Mouse (Mus musculus): ENCODE data around the gene Nfatc2. TPM values are rescaled to one million over a fixed set of nuclear protein-coding genes. Genes with fewer than 3 reads are reported as not detected.

Gene Nfatc2
- polyA plus RNA-seq, 1 experiment from 2014 or later: 1.7 TPM

DNA sequence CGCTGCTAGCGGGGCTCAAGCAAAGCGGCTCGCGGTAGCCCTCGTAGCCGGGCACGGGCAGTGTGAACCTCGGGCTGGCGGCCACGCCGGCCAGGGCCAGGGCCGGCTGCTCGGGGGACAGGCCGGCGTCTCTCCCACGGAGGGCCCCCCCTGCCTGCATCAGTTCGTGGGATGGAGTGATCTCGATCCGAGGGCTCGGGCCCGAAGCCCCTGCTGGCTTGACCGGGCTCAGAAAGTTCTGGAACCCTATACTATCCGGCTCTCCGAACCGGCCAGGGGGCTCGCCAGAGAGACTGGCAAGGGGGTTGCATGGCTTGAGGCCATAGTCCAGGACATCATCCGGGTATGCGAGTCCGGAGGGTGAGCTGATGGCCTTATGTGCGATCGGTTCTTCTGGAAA, 30.2 kb downstream of the Nfatc2 start:
- Histone ChIP-seq H3K27me3 (no peaks in the 10 kb centered on the region), H3K4me1 (replicated peaks) (no peaks in the 10 kb centered on the region), H3K36me3 (no peaks in the 10 kb centered on the region), H3K27ac (no peak overlapping the region), H3K4me2 (replicated peaks) (no peak overlapping the region), H3K9ac (replicated peaks) (no peak overlapping the region), H3K9me3 (no peaks in the 10 kb centered on the region), H3K4me3 (replicated peaks) (no peak overlapping the region)
- WGBS: 95% methylated on average over 32 of the region's 32 CpGs
- ATAC-seq: no peak

GRCm38 (mm10) chr2:168565538-168566253, 35.8 kb downstream of the Nfatc2 start:
- WGBS: 91% methylated on average over 19 of the region's 19 CpGs
- no peaks in the 10 kb centered on the region for H3K9me3 ChIP-seq
- ATAC-seq: no peak
- H3K36me3 ChIP-seq: no peaks in the 10 kb centered on the region
- H3K4me2 ChIP-seq (replicated peaks): no peak overlapping the region
- H3K4me3 ChIP-seq (replicated peaks): no peak overlapping the region
- no peaks in the 10 kb centered on the region; the same call in 1 of the 2 replicates for H3K4me1 ChIP-seq (replicated peaks)
- H3K27me3 ChIP-seq: no peaks in the 10 kb centered on the region
- H3K27ac ChIP-seq: no peak overlapping the region
- H3K9ac ChIP-seq (replicated peaks): no peak overlapping the region

GRCm38 (mm10) chr2:168563184-168563583, 38.3 kb downstream of the Nfatc2 start:
- H3K4me2 ChIP-seq (replicated peaks): no peak overlapping the region
- H3K36me3 ChIP-seq: no peaks in the 10 kb centered on the region
- no peak overlapping the region for H3K27ac ChIP-seq
- no peaks in the 10 kb centered on the region for H3K27me3 ChIP-seq
- no peak overlapping the region for H3K9ac ChIP-seq (replicated peaks)
- no peak overlapping the region for H3K4me3 ChIP-seq (replicated peaks)
- H3K4me1 ChIP-seq (replicated peaks): no peaks in the 10 kb centered on the region; the same call in 1 of the 2 replicates
- H3K9me3 ChIP-seq: no peaks in the 10 kb centered on the region
- 37% methylated on average over 12 of the region's 12 CpGs for WGBS
- ATAC-seq: no peak

DNA sequence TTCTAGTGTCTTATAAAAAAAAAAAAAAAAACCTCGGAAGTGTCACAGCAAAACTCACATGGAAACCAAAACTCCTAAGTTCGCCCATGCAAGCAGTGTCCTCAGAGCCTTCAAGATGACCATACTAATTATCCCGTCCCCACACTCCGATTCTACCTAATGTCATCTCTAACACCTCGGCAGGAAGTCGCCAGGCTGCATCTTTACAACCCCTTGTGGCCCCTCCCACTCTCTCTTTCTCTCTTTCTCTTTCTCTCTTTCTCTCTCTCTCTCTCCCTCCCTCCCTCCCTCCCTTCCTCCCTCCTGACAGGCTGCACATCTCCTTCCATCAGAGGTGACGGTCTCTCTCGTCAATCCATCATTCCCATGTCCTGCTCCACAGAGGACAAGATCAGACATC, 44.4 kb downstream of the Nfatc2 start:
- no peaks in the 10 kb centered on the region for H3K9me3 ChIP-seq
- H3K9ac ChIP-seq (replicated peaks): no peak overlapping the region
- H3K4me1 ChIP-seq (replicated peaks): peaks cover 36% of the 10 kb centered on the region
- no peak overlapping the region for H3K27ac ChIP-seq
- H3K4me3 ChIP-seq (replicated peaks): no peak overlapping the region
- H3K4me2 ChIP-seq (replicated peaks): no peak overlapping the region
- ATAC-seq: no peak
- 70% methylated on average over 8 of the region's 8 CpGs for WGBS
- H3K27me3 ChIP-seq: no peaks in the 10 kb centered on the region
- no peaks in the 10 kb centered on the region for H3K36me3 ChIP-seq

DNA sequence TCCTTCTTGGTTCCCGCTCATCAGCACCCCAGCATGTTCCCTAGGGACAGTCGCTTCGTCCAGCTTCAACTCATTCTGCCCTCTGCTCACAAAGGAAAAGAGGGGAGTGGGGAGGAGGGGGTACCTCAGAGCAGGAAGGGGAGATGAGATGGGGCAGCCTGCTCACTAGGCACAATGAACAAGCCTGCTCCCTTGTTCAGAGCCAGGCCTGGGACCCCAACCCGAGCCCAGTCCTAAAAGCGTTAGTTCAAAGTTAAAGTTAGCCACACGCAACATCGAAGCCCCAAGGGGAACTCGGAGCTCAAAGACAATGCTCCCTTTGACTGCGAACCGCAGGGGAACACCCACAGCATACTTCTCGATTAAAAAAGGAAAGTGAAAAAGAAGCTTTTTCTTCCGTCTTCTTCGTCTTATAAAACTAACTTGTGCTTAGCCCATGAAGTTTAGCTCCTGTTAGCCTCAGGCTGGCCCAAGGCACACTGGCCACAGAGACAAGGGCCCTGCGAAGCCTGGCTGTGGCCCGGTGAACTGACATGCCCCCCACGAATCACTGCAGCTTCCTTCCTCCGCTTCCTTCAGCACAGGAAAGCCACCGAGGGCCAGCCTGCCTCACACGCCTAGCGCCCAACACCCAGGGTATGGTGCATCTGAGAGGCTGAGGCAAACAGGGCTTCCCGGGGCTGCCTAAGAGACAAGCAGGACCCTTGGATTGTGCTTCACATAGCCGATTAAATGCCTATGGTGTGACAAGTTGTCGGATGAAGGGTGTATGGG, 45.4 kb downstream of the Nfatc2 start:
- Histone ChIP-seq H3K9ac (replicated peaks) (0 out of 2 replicates have a peak overlapping the region, but pooled peaks have one; percentile 6), H3K27ac (no peak overlapping the region)

DNA sequence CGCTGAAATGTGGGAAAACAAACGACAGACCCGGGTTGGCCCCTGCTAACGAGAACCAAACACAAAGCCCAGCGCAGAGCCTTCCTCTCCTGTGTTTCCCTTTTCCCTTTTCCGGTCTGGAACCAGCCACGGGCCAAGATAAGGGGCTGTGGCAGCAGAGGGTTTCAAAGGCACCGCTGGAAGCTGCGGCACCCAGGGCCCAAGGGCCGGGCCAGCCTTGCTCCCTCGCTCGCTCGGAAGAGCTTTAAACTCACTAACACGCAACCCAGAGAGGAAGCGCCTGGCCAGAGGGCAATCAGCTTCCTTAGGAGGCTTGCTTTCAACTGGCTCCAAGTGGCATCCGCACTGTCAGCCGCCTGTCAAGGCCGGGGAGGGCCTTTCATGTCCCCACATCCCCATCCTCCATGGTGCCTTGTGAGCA, 47.9 kb downstream of the Nfatc2 start:
- Histone ChIP-seq H3K4me2 (replicated peaks) (no peak overlapping the region), H3K9ac (replicated peaks) (0 out of 2 replicates have a peak overlapping the region, but pooled peaks have one; percentile 30), H3K27me3 (peaks cover 5% of the 10 kb centered on the region; the same call in 1 of the 2 replicates), H3K4me1 (replicated peaks) (peaks cover 40% of the 10 kb centered on the region), H3K4me3 (replicated peaks) (no peak overlapping the region), H3K9me3 (no peaks in the 10 kb centered on the region), H3K27ac (peak overlapping the region; percentile 40; the same call in 1 of the 2 replicates), H3K36me3 (no peaks in the 10 kb centered on the region)
- 62% methylated on average over 18 of the region's 18 CpGs for WGBS
- peak; percentile 27; the same call in 1 of the 2 replicates for ATAC-seq

More for the DNA sequence above, 45.4 kb downstream of the Nfatc2 start:
- Histone ChIP-seq H3K4me1 (replicated peaks) (peaks cover 40% of the 10 kb centered on the region), H3K27me3 (no peaks in the 10 kb centered on the region), H3K4me3 (replicated peaks) (no peak overlapping the region), H3K9me3 (no peaks in the 10 kb centered on the region), H3K36me3 (no peaks in the 10 kb centered on the region), H3K4me2 (replicated peaks) (no peak overlapping the region)
- 29% methylated on average over 23 of the region's 23 CpGs for WGBS
- ATAC-seq: no peak

DNA sequence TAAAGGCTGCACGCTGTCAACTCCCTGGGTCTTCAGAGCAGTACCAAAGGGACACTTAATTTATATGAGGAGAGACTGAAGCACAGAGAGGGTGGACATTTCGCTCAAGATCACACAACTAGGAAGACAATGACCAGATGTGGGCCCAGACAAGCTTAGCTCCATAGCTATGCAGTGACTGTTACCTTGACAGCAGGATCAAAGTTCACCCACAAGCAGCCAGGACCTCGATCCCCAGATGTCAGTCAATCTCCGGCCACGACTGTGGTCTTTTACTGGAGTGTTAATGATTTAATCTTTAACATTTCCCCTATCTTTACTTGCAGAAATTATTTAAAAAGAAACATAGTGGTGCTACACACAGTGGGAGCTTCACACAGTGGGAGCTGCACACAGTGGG, 49.1 kb downstream of the Nfatc2 start:
- H3K4me3 ChIP-seq (replicated peaks): no peak overlapping the region
- WGBS: 52% methylated on average over 5 of the region's 5 CpGs
- no peak overlapping the region for H3K4me2 ChIP-seq (replicated peaks)
- peaks cover 5% of the 10 kb centered on the region; the same call in 1 of the 2 replicates for H3K27me3 ChIP-seq
- peaks cover 37% of the 10 kb centered on the region for H3K4me1 ChIP-seq (replicated peaks)
- no peak for ATAC-seq
- no peaks in the 10 kb centered on the region for H3K36me3 ChIP-seq
- H3K9me3 ChIP-seq: no peaks in the 10 kb centered on the region
- H3K27ac ChIP-seq: no peak overlapping the region
- no peak overlapping the region for H3K9ac ChIP-seq (replicated peaks)

DNA sequence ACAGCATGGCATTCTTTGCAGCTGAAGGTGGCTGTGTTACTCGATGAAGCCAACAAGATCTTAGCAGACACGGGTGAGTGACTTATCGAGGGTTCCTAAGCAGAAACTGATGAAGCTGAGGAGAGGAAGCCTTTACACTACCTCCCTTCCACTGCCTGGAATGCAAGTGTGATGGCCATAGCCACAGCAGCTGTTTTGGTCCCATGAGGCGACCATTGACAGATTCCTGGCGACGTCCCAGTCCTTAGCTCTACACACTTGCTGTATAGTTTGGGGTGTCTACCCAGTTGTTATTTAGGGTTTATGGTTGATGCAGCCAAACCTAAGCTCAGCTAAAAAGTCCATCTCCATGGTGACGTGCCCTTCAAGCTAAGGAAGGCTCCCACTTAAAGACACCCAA, 50.2 kb downstream of the Nfatc2 start:
- Histone ChIP-seq H3K27me3 (peaks cover 5% of the 10 kb centered on the region; the same call in 1 of the 2 replicates), H3K9me3 (no peaks in the 10 kb centered on the region), H3K9ac (replicated peaks) (no peak overlapping the region), H3K27ac (no peak overlapping the region), H3K4me2 (replicated peaks) (no peak overlapping the region), H3K36me3 (no peaks in the 10 kb centered on the region), H3K4me3 (replicated peaks) (no peak overlapping the region), H3K4me1 (replicated peaks) (peaks cover 29% of the 10 kb centered on the region)
- 95% methylated on average over 7 of the region's 7 CpGs for WGBS
- ATAC-seq: no peak

DNA sequence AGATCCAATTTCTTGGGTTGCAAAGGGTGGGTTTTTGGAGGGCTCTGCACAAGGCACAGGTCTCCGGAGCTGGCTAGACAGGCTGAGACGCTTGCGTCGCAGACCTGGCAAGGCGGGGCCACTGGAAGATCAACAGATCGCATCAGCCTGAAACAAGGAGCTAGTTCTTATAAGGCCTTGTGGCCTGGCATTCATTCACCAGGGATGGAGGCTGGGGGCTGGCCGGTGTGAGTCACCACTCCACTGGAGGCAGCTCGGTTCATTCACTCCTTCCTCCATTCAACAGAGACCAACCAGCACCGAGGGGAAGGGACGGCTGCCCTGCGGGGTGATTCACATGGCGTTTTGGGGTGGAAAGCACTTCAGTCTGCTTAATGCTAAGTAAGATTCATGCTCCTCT, 52.1 kb downstream of the Nfatc2 start:
- peaks cover 5% of the 10 kb centered on the region; the same call in 1 of the 2 replicates for H3K27me3 ChIP-seq

GRCm38 (mm10) chr2:168548008-168548407, 53.4 kb downstream of the Nfatc2 start:
- no peaks in the 10 kb centered on the region for H3K36me3 ChIP-seq
- H3K27me3 ChIP-seq: peaks cover 5% of the 10 kb centered on the region; the same call in 1 of the 2 replicates
- H3K4me2 ChIP-seq (replicated peaks): no peak overlapping the region
- H3K9me3 ChIP-seq: no peaks in the 10 kb centered on the region
- no peak for ATAC-seq
- H3K27ac ChIP-seq: no peak overlapping the region
- no peak overlapping the region for H3K9ac ChIP-seq (replicated peaks)
- H3K4me1 ChIP-seq (replicated peaks): peaks cover 24% of the 10 kb centered on the region
- H3K4me3 ChIP-seq (replicated peaks): no peak overlapping the region
- 73% methylated on average over 4 of the region's 4 CpGs for WGBS

More for the DNA sequence above, 52.1 kb downstream of the Nfatc2 start:
- Histone ChIP-seq H3K4me3 (replicated peaks) (no peak overlapping the region), H3K27ac (no peak overlapping the region), H3K9ac (replicated peaks) (no peak overlapping the region), H3K4me1 (replicated peaks) (peaks cover 29% of the 10 kb centered on the region), H3K36me3 (no peaks in the 10 kb centered on the region), H3K4me2 (replicated peaks) (no peak overlapping the region), H3K9me3 (no peaks in the 10 kb centered on the region)
- ATAC-seq: no peak
- 38% methylated on average over 12 of the region's 12 CpGs for WGBS

DNA sequence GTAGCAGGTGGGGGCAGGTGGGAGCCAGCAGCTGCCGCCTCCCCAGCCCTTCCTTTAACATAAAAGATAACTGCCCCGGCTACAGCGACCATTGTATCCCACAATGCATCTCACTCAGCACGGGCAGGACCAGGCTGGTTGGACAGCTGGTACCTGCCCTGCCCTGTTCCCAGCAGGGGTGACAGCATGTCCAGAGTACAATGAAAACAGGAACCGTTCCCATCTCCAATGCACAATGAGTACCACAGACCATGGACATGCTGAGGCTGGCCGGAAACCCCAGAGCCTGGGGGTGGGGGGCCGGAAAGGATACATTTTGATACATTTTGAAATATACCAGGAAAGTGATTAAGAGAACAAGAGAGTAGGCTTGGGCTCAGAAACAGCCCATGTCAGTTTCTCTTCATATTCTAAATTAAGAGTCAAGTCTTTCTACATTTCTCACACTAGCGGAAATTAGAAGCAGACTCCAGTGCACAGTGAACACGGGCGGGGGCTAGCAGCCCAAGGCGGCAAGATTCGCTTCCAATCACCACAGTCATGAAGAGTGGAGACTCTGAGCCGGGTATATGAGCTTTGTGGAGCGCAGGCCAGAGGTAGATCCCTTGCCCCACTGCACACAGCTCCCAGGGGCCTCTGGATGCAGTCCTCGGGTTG, 55.4 kb downstream of the Nfatc2 start:
- Histone ChIP-seq H3K27ac (no peak overlapping the region), H3K36me3 (no peaks in the 10 kb centered on the region), H3K9ac (replicated peaks) (no peak overlapping the region), H3K4me3 (replicated peaks) (no peak overlapping the region), H3K4me2 (replicated peaks) (no peak overlapping the region), H3K9me3 (no peaks in the 10 kb centered on the region), H3K4me1 (replicated peaks) (peaks cover 12% of the 10 kb centered on the region; the same call in 1 of the 2 replicates), H3K27me3 (peaks cover 5% of the 10 kb centered on the region; the same call in 1 of the 2 replicates)
- 67% methylated on average over 15 of the region's 15 CpGs for WGBS
- ATAC-seq: no peak

DNA sequence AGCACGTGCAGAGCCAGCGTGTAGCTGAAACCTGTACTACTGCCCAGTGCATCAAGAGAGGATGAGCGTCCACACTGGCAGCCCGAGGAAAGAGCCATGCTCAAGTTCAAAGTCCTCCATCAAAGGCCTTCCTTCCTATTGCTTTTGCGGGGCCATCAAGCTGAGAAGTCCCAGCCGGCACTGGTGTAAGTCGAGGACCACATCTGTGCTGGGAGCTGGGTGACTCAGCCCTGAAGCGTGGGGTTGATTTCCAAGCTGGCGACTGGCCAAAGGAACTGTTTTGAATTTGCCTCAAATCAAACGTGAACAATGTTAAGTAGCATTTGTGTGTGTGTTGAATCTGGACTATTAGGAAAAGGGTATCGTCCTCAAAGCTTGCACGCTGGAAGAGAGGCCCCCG, 57.4 kb downstream of the Nfatc2 start:
- Histone ChIP-seq H3K4me2 (replicated peaks) (no peak overlapping the region), H3K4me1 (replicated peaks) (peaks cover 14% of the 10 kb centered on the region; the same call in 1 of the 2 replicates), H3K27me3 (no peaks in the 10 kb centered on the region), H3K9ac (replicated peaks) (no peak overlapping the region), H3K4me3 (replicated peaks) (no peak overlapping the region), H3K36me3 (no peaks in the 10 kb centered on the region), H3K9me3 (no peaks in the 10 kb centered on the region), H3K27ac (no peak overlapping the region)
- 66% methylated on average over 13 of the region's 13 CpGs for WGBS
- no peak for ATAC-seq
